Mouse (Mus musculus): Measurements from ENCODE around the gene D330045A20Rik.

DNA sequence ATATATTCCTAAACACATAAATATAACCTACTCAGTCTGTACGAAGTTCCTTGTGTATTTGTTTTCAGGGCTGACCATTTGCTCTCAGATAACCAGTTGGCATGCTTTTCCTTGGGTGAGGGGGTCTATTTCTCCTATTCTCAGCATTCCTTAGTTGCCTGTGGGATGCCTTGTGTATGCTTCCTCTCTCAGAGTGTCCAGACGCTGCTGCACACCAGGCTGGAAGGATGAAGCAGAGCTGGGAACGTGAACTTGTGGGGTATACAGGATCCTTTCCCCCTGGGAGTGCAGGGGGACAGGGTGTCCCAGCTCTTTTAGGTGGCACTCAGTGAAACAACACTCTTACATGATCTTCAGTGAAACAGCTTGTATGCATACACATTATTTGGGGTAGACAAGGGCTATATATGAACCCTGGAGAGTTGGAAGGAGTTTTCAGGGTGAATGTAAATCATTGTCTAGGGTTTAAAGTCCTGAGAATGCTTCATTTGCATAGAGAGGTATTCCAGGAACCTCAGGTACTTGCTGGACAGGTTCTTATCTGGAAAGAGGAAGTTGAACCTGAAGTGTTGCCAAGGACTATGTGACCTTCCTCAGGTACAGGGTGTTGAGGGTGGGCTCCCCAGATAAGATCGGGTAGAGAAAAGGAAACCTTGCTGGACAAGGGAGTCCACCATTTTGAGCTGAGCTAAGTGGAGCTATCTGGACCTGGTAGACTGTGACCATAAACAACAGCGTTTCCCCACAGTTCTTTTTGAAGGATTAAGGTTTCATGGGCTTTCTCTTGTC is 44.3 kb downstream of the D330045A20Rik start:
- no peak for TF ChIP-seq POLR2A (IDR thresholded peaks at IDR 0.05; ENCODE audit: extremely low read depth, insufficient read depth, low read length)
- no peak for TF ChIP-seq CTCF (IDR thresholded peaks at IDR 0.05; ENCODE audit: low read depth, low read length)

Data from liver, adult 2 months (tissue).